Mouse (Mus musculus) mouse trophoblast stem cell (cell line): ENCODE measurements around the gene Ttll11.

Experiments
- in situ Hi-C, 2 experiments: fragments of 300-500 bp; cut with MseI, MboI; formaldehyde crosslinking; loops; 2 replicates in 1 of 2; 3 replicates in 1 of 2; pipeline ENCODE4 v1.15.1; 2025

The Ttll11 gene

DNA sequence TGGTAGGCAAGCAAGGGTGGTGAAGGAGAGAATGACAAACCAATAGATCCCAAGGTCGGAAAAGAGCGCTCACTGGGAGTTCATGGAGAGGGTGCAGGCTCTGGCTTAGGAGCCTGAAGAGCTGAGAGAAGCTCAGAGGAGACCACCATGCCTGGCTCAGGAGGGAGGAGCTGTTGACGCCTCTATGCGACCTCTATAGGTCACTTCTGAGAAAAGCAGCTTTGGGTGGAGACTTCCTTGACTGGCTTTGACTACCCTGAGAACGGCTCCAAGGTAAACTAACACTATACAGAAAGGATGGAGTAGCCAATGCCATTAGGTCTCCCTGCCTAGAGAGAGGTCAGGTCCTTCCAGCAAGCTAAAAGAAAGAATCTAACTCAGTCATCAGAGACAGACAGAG is 124.8 kb downstream of the Ttll11 start:
- in situ Hi-C loops = no loop called here

DNA sequence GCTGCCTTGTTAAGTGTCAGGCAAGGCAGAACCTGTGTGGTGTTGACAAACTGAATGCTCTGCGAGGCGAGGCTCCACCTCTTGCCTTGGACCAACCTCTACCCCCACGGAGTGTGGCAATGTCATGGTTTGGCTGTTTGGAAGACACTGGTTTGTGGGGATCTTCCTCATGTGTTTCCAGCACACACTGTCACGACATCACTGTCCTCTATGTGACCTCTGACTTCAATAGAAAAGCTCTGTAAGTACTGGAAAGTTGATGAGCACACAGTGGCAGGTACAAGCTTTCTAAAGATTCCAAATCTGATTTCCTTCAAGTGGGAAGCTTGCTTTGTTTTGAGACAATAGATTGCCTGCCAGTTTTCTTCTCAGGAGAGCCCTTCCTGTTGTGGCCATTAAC is 126.7 kb downstream of the Ttll11 start:
- in situ Hi-C loops = no loop called here

DNA sequence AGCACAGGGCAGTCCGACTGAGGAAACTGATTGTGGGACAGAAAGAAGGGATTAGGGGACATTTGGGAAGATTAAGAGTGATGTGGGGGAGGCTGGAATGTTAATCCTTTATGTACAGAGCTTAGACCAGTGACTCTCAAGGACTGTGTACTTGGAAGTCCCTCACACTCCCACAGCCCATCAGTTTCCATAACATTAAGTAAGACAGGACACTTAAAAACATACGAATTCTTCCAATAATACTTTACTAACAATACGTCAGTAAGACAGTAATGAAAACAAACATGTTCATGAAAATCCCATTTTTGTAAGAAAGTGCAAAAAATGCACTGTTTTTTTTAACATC is 127.6 kb downstream of the Ttll11 start:
- in situ Hi-C loops = no loop called here

DNA sequence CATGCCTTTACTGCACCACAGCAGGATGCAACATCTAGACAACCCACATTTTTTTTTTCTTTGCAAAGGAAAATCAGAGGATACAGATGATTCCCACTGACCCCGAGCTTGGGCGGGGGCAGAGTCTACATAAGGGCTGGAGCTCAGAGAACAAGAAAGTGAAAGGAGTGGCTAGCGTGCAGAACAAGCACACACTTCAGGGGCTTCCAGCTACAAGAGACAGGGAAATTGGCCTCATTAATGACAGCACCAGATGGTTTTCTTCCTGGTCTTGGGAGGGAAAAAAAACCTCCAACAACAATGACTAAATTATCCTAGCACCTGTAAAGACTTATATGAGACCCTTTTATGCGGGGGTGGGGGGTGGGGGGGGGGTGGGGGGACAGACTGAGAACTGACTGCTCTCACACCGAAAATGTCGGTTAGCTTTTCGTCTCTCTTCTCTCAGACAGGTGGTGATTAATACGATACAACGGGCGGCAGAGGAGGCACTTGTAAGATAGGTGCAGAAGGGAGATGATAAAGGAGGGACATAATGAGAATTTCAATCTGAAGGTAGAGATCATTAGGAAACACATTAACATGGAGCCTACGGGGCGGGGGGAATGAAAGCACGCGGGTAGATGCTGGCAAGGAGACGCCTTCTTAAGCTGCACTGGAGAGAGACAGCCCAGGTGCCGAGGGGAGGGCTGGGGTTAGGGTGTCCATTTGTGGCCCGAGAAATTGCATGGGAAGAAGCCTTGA is 128.1 kb downstream of the Ttll11 start:
- in situ Hi-C loops = no loop called here

DNA sequence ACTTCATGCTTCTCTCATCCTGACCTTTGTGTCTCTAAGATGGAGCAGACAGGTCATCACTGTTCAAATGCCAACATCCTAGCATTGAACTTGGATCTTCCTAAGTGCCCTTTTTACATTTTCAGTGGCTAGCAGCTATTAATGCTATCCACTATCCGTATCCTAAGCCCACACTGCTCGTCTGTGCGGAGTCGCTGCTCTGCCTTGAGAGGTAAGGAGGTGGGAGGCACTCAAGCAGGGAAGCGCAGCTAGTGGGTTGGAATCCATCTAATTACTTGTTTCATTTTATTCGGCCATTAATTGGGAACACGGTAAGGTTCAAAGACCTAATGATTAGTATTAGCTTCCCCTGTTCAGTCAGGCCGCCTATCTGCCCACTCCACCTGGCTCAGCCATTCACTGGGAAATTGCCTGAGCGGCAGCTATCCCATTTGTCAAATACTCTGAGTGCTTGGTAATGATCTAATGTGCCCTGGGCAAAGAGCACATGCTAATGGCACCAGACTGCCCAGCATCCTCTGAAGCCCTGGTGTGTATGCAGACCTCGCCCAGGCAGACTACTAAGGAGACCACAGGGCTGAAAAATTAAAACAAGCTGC is 130.0 kb downstream of the Ttll11 start:
- in situ Hi-C loops = no loop called here

DNA sequence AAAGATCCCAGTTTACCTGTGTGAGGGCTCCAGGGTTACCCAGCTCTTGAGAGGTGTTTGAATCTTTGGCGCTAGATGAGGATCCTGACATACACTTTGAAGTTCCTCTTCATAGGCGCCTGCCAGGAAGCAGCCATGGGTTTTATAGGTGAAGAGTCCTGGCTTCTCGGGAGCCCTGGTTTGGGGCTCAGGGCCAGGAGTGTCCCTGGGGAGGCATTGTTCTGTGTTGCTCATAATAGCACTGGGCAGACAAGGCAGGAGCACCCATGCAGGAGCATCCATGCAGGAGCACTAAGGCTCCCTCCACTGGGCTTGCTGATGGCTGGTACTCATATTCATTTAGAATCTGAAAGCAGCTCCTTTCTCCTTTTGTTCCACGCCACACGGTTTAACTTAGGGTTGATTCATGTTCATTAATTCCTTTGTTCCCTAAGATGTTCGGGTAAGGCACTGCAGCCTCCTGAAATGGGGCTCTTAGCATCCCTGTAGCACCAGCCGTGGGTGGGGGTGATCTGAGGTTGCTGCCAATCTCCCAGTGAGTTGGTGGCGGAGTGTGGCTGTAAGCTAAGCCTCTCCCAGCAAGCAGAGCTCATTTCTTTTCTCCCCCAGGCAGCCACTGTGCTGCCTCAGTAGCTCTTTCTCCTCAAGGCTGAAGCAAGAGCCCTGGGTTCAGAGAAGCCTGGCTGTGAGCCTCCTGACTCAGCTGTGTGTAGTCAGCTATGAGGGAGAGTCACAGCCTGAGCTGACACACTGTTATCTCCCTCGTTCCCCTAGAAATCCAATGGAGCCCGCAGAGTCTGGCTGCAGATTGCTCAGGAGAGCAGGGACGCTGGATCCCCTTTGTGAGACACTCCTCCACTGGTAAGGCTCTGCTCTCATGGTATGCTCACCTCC is 133.9 kb downstream of the Ttll11 start:
- in situ Hi-C loops = no loop called here

DNA sequence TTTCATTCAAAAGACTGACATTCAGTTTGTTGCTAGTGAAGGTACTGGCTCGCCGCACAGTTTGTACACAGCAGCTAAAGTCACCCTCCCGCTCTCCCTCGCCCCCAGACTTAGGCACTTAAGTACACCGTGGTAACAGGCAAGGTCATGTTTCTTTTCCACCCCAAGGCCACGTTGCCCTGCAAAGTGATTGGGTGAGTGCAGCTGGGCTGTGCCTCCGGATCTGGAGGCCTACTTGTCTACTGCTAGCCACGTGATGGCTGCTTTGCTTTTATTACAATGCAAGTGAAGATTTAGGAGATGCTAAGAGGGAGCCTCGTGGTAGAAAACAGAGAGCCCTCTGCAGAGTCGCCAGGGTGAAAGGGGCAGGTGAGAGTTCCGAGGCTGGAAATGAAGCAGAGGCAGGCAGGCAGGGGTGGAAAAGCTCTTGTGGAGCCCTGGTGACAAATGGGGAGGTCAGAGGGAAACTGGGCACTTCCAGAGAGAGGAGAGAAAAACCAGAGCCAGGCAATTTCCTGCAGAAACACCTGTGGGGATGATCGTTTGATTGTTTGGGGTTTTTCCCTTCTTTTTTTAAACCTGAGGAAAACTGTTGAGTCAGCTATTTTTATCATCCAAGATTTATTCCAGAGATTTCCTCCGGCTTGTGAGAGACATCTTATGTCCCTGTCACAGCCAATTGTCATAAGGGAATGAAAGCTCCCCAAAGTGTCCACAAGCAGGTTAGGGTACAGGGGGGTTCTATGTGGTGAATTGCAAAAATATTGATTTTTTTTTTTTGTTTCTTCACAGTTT is 135.6 kb downstream of the Ttll11 start:
- in situ Hi-C loops = no loop called here

DNA sequence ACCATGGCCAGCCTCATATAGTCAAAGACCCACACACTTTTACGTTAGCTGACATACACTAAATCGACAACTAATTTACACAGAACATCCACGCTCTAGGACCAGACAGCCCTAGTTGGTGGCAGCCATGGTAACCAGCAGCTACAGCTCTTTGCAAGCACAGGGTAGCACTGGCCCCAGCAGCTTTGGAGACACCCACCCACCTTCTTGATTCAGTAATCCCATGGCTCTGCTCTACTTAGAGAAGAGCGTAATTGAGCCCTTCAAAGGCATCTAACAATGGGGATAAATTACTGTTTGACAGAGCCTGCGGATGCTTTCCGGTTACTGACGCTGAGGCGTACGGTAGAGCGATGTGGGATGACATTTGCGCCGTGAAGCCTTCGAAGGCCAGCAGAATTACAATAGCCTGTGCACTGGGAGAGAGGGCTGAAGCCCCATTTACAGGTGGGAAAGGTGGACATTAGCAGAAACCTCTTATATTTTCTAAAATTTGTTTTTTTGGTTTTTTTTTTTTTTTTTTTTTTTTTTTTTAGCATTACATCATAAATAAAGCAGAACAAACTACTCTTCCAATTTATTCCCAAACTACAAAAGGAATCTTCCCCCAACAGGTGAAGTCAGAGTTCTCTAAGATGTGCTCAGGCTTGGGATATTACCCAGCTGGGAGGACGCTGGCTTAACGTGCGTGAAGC is 136.8 kb downstream of the Ttll11 start:
- in situ Hi-C loops = no loop called here

DNA sequence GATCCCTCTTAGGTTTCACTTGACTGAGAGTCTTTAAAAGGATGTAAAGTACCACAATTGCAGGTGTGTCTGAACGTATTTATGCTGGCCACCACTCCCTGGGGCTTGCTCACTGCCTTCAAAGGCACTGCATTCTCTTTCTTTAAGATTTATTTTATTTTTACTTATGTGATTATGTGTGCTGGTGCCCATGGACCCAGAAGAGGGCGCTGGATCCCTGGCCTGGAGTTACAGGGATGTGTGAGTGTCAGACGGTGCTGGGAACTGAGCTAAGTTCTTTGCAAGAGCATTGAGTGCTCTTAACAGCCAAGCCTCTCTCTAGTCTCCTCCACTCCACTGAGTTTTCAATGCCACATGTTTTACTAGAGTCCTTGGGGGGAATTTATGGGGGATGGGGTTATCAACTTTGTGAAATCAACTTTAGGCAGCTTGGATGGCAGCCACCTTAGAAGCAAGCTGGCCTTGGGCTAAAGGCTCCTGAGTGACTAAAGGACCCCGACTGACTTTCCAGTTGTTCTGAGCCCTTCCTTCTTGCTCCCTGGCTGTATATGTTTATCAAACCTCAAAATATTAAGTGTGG is 137.8 kb downstream of the Ttll11 start:
- in situ Hi-C loops = no loop called here

DNA sequence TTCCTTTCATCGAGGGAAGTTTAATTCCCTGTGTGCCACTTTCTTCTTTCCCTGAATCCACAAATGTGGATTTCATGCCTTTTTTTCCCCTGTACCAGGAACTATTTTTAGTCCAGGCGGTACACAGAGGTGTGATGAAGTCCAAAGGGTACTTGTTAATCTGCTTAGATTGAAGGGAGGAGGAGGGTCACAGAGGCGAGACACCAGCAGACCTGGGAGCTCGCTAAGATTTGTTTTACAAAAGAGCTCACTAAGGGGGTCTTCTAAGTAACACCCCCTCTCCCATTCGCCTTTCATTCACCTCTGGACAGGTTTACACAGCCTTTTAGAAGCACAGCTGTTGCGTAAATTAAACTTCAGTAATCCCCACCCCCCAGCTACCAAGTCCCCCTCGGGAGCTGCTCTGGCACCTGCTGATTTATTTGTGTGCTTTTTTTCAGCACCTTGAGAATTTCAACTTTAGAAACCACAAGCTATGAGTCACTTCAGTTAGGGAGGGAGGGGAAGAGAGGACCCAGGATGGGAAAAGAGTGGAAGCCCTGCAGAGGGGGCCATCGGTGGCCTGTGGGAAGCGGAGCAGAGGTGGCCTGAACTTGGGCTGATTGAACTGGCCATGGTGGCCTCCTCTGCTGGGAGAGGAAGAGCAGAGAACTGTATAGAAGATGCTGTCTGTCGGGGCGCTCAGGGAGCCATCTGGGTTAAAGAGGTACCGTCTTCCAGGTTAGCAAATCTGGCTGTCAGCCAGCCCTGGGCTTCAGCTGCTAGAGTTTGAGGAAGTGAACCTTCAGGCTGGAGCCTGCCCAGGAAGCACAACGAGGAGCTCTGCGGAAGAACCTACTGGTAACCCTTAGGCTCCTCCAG is 138.5 kb downstream of the Ttll11 start:
- in situ Hi-C loops = no loop called here

DNA sequence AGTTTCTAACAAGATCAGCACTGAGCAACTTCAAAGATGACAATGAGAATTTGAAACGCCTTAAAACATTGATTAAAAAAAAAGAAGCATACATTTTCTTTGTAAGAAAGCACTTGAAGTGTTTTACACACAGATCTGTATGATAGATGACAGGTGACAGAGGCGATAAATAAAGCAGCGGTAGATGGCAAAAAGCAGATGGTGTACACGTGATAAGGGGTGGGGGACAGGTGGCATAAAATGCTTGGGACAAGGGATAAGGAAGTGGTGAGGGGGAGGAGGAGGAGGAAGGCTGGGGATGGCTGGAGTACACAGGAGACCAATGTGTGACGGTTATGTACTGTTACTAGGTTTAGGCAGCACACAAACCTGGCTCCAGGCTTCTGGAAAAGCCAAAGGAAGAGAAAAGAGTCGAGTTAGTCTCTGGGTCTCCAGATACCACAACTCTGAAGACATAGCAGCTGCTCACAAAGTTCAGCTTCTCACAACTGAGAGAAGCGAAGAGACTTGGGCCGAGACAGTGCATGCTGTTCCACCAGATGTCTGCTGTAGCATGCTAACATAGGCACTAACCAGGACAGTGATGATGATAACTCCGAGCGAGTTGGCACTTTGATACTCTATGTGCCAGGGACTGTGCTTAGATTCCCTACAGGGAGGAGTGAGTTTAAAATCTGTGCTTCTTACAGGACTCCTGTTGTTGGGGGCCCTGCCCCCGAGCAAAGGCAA is 140.8 kb downstream of the Ttll11 start:
- in situ Hi-C loops = no loop called here

DNA sequence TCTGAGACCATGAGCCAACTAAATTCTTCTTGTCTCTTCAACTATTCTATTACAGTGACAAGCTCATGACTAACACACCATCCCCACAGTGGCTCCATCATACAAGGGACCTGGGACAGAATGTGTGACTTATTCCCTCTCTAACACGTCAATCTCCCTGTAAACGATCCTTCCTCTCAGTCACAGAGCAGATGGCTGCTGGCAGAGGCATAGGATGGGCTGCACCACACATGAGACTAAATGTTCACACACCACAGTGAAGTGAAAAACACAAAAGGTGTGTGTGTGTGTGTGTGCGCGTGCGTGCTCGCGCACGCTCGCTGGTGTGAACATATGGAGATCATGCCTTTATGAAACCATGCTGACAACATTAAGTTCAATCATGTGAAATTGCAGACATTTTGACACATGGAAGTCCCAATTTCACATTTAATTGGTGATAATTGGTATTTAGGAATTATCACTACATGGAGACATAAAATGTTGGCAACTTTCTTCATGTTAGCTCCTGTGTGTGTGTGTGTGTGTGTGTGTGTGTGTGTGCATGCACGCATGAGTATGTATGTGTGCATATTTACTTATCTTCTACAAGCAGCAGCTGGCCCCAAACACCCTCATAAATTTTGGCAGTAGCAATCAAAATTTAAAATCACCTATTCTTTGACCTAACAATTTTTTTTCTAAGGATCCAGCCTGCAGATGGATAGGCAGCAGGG is 145.4 kb downstream of the Ttll11 start:
- in situ Hi-C loops = no loop called here

DNA sequence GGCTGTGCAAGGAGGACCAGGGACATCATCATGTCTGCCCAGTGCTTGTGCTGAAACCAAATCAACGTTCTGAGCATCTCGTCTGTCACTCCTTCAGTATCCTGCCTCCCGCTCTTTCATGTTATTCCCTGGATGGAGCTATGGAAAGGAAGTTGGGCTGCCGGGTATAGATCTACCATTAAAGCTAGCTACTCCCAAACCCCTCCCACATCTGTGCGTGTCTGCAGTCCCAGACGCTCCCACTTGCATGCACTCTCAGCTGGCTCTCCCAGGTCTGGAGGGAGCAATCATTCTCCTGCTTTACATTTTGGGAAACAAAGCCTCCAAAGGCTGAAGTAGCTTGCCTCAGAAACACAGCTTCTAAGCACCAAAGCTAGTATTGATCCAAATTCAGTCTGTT is 146.2 kb downstream of the Ttll11 start:
- in situ Hi-C loops = no loop called here

DNA sequence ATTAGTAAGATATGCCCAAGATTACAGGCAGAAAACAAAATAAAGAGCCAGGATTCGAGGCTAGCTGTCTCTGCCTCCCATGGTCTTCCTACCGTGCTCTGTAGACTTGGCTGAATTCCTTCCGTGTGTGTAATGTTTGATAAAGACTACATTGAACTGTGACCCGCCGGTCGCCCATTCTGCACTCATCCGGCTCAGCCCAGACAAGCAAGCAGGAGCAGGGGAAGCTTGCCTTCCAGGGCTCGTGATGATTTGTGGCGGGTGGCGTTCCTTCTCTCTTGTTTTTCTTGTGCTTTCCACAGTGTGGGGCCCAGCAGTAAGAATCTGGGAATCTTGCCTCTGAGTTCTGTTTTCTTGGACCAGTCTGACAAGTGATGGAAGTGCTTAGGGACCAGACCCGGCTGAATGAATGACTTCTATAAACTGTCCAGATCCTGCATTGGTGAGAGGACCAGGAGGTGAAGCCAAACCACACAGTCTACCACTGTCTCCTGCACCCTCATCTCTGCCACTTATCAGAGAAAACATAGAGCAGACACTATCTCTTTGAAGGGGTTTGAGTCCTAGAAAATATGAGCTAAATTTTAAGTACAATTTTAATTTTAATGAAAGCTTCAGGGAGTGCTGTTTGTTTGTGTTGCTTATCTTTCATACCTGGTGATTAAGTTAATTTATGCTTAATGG is 146.8 kb downstream of the Ttll11 start:
- in situ Hi-C loops = no loop called here

DNA sequence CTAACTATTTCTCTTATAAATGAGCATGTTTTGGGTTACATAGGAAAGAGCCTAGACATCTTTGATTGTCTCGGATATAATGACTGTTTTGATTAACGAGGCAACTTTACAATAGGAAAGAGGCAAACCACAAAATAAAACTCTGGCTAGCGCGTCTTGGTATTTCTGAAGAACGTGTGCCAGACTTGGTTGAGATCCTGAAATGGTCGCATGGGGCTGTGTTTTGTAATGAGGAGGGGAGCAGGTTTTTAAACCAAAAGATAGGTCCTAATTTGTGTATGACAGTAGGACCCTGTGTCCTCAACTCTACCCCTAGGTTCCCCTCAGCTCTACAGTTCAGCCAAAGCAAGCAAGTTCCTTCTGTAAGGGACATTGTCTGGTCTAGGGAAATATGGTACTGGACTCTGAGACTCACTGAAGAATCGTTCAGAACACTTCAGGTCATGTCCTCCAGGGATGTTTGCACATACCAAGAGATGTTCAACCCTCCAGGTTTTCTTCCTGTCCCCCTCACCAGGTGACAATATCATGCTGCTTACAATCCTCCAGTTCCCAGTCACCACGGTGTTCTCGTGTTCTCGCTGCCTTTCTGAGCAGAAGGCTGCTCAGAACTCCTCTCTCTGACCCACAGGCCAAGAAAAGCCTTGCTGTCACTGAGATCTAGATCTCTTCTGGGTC is 147.7 kb downstream of the Ttll11 start:
- in situ Hi-C loops = no loop called here

DNA sequence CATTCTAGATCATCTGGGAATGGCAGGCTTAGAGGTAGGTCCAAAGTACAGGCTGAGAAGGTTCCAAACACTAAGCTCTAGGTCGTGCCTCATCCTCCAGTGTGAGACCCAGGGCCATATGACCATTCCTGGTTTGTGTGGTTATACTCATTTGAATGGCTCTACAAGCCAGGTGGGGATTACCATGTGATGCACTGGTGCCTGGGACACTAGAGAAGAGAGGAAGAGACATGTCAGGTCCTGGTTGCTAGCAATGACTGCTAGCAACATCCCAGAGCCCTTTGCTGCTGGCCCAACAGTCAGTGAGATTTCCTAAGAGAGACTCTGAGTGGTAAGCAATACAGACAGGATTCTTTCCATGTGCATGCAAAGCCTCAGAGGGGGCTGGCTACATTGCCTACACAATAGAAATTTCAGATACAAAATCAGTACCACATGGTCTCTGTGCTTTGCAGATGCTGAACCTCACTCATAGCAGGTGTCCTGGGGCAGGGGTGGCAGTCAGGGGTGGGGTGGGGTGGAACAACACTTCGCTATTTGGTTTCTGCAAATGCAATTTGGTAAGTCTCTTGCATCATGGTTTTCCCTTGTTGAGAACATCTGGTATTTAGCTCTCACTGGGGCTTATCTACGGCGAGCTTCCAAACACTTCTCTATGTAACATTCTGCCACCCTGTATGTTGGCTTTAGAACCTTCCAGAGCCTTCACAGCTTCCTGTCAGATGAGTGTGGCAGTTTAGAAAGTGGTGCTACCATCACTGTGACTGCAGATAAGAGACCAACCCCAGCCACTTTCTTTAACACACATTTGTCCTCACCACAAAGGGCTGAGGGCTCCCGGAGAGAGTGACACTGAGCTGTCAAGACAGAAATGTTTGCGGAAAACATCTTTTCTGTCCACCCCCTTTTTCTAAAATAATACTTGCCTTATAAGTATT is 148.5 kb downstream of the Ttll11 start:
- in situ Hi-C loops = no loop called here
